Mouse (Mus musculus) neural tube, embryonic 12.5 days (tissue): Measurements from ENCODE around the gene Ppm1k. TPM values are rescaled to one million over a fixed set of nuclear protein-coding genes. Genes with fewer than 3 reads are reported as not detected.
"Not testable (repeated sequence)": the region's sequence is repeated elsewhere in the genome, so short reads cannot be mapped to it uniquely, and the experiment has no call there.

Source experiments
- ATAC-seq: fragments of 200-750 bp; cut with Nextera tagmentation; 2 replicates; pipeline ENCODE4 v1.8.0; 2017; ENCODE audit warnings: low read depth, mild to moderate bottlenecking, moderate TSS enrichment, moderate library complexity; ENCODE audit not compliant: low FRiP score
- H3K27ac ChIP-seq: fragments of 300-500 bp; sonication (generic); 2 replicates; pipeline ENCODE4 v1.5.1; 2016
- H3K27me3 ChIP-seq: fragments of 300-500 bp; sonication (generic); replicated peaks from 2 replicates; pipeline ENCODE4 v1.6.1; 2016; ENCODE audit warnings: mild to moderate bottlenecking
- H3K36me3 ChIP-seq: fragments of 300-500 bp; sonication (generic); 2 replicates; pipeline ENCODE4 v1.6.1; 2016; ENCODE audit warnings: mild to moderate bottlenecking
- H3K4me1 ChIP-seq: fragments of 300-500 bp; sonication (generic); 2 replicates; pipeline ENCODE4 v1.6.1; 2016
- H3K4me2 ChIP-seq: fragments of 300-500 bp; sonication (generic); replicated peaks from 2 replicates; pipeline ENCODE4 v1.6.1; 2016; ENCODE audit warnings: mild to moderate bottlenecking
- H3K4me3 ChIP-seq: fragments of 300-500 bp; sonication (generic); 2 replicates; pipeline ENCODE4 v1.5.1; 2016
- H3K9ac ChIP-seq: fragments of 300-500 bp; sonication (generic); 2 replicates; pipeline ENCODE4 v1.6.1; 2016; ENCODE audit warnings: mild to moderate bottlenecking
- H3K9me3 ChIP-seq: fragments of 300-500 bp; sonication (generic); 2 replicates; pipeline ENCODE4 v1.6.1; 2016; ENCODE audit warnings: mild to moderate bottlenecking
- WGBS: fragments of 180-500 bp; shearing (Covaris S2); methylation state at CpG from one replicate; pipeline ENCODE4 v1.1.7; 2016; 5-methylcytosine and 5-hydroxymethylcytosine counted together
- polyA plus RNA-seq: library from polyadenylated mRNA; unstranded; fragments of >200 nt; fragmentation: Nextera tagmentation; extraction: Ambion mirVana; gene quantifications from 2 replicates; pipeline ENCODE4 v1.2.1, GENCODE M21; 2016

Gene Ppm1k
- polyA plus RNA-seq, 1 experiment from 2014 or later: 7.1 TPM

DNA sequence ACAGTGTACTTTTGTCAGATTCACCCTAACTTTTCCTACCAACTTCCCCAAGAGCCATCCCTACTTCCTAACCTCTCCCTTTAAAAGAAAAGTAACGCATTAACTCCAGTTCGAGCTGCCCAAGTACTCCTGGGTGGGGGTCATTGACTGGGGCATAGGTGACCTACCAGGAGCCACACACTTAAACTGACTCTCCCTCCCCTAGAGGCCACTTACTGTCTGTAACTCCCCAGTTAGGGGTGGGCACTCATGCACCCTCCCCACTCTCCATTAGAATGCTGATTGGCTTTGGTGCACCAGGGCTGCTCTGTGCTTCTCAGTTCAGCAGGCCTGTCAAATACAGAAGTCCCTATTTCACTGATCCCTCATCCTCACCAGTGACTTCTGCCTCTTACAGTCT lies 8.3 kb downstream of the Ppm1k start:
- 0 out of 2 replicates have a peak, but pooled peaks cover 3% of the 10 kb centered on the region for H3K36me3 ChIP-seq
- no peaks in the 10 kb centered on the region for H3K27me3 ChIP-seq
- no peak for ATAC-seq
- H3K4me1 ChIP-seq: no peaks in the 10 kb centered on the region
- H3K9ac ChIP-seq: no peak overlapping the region
- 91% methylated on average over 2 of the region's 2 CpGs for WGBS
- H3K27ac ChIP-seq: no peak overlapping the region
- no peaks in the 10 kb centered on the region for H3K9me3 ChIP-seq
- H3K4me3 ChIP-seq: no peak overlapping the region
- H3K4me2 ChIP-seq: no peak overlapping the region

DNA sequence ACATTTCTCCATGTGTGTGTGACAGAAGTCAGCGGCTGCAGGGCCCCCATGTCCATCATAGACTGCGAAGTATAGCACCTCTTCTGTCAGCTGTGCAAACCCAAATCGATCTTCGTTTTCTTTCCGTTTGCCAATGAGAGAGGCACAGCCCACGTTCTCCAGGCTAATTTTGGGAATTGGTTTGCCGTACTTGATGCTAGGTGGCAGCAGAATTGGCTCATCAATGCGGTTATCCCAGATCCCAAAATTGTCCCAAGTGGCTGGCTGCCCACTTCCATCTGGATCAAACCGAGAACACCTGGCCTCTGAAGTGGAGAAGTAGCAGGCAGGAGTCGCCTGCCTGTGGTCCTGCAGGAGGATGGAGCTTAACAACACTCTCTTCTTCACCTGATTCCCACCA lies 10.5 kb downstream of the Ppm1k start:
- Histone ChIP-seq H3K9me3 (no peaks in the 10 kb centered on the region), H3K4me3 (no peak overlapping the region), H3K27me3 (no peaks in the 10 kb centered on the region), H3K4me2 (no peak overlapping the region), H3K4me1 (no peaks in the 10 kb centered on the region), H3K9ac (no peak overlapping the region), H3K27ac (no peak overlapping the region), H3K36me3 (0 out of 2 replicates have a peak, but pooled peaks cover 3% of the 10 kb centered on the region)
- 93% methylated on average over 10 of the region's 10 CpGs for WGBS
- no peak for ATAC-seq

DNA sequence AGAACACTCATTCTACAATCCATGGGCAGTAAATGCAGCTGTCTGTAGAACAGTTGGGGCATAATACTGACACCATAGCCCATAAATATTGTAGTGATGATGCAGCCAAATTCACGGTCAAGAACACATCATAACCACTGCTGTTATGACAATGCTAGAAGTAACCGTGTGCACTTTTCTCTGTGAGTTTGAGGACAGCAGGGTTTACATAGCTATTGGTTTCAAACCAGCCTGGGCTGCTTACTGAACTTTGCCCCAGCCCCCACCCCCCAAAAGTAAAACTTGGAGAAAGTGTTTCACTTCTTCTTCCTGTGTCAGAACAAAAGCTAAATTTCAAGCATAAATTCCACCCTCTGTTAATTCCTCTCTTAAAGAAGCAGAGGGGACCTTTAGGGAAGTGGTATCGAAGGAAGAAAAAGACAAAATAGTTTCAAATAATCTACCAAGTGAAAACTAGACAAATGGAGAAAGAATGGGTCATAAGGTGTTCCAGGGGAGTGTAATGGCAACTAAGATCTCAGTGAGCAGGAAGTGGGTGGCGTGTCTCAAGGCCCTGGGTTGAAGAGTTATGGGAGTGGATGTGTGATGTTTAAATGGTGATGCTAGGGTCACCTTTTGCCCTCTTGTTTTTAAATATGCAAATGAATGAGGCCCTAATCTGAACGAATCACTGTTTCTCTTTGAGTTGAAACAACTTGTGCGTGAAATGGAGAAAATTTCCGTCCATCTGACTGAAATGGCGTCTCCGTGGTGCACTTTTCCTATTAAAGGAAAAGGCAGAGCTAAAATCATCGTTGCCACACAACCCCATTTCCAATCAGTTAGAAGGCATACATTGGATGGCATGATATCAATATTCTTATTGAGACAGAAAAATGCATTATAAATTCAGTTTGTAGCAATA lies 14.3 kb downstream of the Ppm1k start:
- H3K4me2 ChIP-seq: no peak overlapping the region
- H3K27ac ChIP-seq: no peak overlapping the region
- H3K36me3 ChIP-seq: 0 out of 2 replicates have a peak, but pooled peaks cover 3% of the 10 kb centered on the region
- no peak for ATAC-seq
- H3K4me1 ChIP-seq: no peaks in the 10 kb centered on the region
- 86% methylated on average over 10 of the region's 10 CpGs for WGBS
- no peaks in the 10 kb centered on the region for H3K9me3 ChIP-seq
- no peaks in the 10 kb centered on the region for H3K27me3 ChIP-seq
- no peak overlapping the region for H3K9ac ChIP-seq
- H3K4me3 ChIP-seq: no peak overlapping the region

DNA sequence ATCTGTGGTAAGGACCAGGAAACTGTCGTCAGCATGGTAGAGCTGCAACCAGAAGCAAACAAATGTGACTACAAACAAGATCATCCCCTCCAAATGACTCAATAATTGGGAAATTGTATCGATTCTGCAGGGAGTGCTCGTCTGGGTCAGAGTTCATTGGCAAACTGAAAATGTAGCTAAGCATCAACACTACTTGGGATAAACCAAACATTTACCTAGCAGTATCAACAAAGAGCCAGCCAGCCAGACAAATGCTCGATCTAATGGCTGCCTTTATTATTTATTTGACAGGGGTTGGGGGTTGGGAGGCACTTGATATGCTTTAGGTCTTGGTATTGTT lies 21.3 kb downstream of the Ppm1k start:
- no peak for ATAC-seq
- no peak overlapping the region for H3K4me2 ChIP-seq
- no peak overlapping the region for H3K4me3 ChIP-seq
- no peaks in the 10 kb centered on the region for H3K27me3 ChIP-seq
- peaks cover 15% of the 10 kb centered on the region for H3K36me3 ChIP-seq
- no peaks in the 10 kb centered on the region for H3K4me1 ChIP-seq
- H3K9me3 ChIP-seq: no peaks in the 10 kb centered on the region
- 87% methylated on average over 4 of the region's 4 CpGs for WGBS
- H3K27ac ChIP-seq: no peak overlapping the region
- no peak overlapping the region for H3K9ac ChIP-seq

DNA sequence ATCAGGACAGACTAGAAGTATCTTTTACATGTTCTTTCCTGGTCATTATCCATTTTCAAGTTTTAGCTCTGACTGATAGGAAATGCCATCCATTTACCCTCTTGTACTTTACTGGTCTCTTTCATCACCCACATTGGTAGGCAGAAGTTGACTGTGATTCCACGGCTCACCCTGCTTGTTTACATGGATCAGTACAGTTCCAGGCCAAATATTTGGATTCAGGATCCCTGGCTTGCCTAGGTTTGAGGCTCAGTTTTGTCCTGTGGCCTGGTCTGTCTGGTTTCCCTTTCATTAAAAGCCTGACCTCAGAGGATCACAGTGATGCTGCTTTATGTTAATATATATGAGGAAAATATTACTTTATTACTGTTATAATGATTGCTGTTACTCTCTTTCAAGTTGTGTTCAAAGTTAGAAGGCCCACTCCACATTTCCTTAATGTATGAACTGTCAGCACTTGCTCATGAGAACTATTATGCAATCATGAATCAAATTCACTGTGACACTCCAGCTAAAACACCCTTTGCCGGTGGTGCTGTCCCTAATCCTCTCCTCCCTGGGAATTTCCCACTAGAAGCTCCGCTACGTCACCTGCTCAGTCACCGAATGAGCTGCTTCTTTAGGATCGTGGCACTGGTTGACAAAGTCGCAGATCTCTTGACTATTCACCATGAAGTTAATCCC lies 21.8 kb downstream of the Ppm1k start:
- Histone ChIP-seq H3K36me3 (peaks cover 15% of the 10 kb centered on the region), H3K4me1 (no peaks in the 10 kb centered on the region), H3K4me3 (no peak overlapping the region), H3K9me3 (no peaks in the 10 kb centered on the region), H3K4me2 (no peak overlapping the region), H3K27ac (no peak overlapping the region), H3K9ac (no peak overlapping the region), H3K27me3 (no peaks in the 10 kb centered on the region)
- WGBS: 82% methylated on average over 7 of the region's 7 CpGs
- ATAC-seq: no peak

DNA sequence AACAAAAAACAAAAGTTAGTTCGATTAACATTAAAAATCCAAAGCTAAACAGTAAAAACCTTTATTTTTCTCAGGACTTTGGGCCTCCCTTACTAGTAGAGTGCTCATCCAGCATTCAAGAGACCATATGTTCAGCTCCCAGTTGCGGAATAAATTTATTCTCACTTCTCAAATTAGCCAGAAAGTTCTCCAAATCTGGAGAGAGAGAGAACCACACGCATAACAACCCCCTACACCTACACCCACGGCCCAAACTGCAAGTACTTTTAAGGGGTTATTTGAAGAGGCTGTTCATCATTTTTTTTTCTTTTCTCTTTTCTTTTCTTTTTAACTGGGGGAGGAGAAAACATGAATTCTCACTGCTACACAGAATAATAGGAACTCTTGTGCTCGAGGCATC lies 23.4 kb downstream of the Ppm1k start:
- H3K4me1 ChIP-seq: no peaks in the 10 kb centered on the region
- H3K36me3 ChIP-seq: peaks cover 15% of the 10 kb centered on the region
- H3K9ac ChIP-seq: no peak overlapping the region
- ATAC-seq: no peak
- WGBS: 89% methylated on average over 5 of the region's 5 CpGs
- H3K4me2 ChIP-seq: no peak overlapping the region
- no peaks in the 10 kb centered on the region for H3K9me3 ChIP-seq
- no peak overlapping the region for H3K27ac ChIP-seq
- no peaks in the 10 kb centered on the region for H3K27me3 ChIP-seq
- no peak overlapping the region for H3K4me3 ChIP-seq

DNA sequence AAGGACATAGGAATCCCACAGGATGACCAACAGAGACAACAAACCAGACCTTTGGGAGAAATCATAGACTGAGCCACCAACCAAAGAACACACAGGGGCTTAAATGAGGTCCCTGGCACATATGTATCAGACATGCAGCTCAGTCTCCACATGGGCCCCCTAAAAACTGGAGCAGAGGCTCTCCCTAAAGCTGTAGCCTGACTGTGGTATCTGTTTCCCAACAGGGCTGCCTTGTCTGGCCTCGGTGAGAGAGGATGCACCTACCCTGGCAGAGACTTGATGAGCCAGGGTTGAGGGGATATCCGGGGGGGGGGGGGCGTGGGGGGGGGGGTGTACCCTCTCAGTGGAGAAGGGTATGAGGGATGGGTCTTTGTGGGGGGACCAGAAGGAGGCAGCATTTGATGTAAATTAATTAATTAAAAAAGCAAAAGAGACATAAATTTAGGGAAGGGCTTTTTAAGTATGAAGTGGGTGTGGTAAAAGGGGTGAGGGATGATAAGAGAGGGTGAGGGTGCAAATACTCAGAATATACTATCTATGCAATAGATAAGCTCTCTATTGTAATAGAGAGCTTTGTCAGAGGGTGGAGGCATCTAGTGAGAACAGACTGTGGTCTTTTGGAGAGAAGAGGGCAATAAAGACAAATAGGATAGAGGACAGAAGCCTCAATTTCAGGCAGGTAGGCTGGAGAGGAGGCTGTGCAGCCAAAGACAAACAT lies 31.4 kb downstream of the Ppm1k start:
- 71% methylated on average over 3 of the region's 3 CpGs for WGBS
- Histone ChIP-seq H3K9me3 (no peaks in the 10 kb centered on the region), H3K9ac (no peak overlapping the region), H3K4me2 (no peak overlapping the region), H3K27ac (no peak overlapping the region), H3K27me3 (no peaks in the 10 kb centered on the region), H3K36me3 (no peaks in the 10 kb centered on the region), H3K4me3 (no peak overlapping the region), H3K4me1 (no peaks in the 10 kb centered on the region)
- no peak for ATAC-seq

DNA sequence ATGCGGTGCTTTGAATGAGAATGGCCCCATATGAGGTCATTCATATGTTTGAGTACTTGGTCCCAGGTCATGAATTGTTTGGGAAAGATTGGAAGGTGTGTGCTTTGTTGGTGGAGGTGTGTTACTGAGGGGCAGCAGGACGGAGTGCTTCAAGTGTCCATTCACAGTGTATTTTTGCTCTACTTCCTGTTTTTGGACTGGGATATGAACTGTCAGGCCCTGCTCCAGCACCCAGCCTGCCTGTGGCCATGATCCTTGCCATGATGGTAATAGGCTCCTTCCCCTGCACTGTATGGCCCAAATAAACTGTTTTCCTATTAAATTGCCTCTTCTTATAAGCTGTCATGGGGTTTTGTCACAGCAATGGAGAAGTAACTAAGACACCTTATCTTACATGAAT lies 36.1 kb downstream of the Ppm1k start:
- H3K9me3 ChIP-seq: no peaks in the 10 kb centered on the region

DNA sequence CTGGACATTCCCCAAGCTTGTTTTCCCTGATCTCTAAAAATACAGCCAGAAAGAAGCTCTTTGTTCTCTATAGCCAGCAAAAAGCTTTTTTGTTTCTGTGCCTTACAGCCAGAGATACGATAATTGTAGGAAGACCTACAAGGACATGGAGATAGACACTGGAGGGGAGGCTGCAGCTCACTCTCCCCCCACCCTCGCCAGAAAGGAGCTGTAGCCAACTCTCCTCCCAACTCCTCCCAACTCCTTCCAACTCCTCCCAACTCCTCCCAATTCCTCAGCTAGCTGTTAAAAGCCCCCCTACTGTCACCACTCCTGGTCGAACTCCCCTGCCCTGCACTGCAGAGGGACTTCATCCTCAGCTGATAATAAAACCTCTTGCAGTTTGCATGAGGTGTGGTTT lies 67.1 kb downstream of the Ppm1k start:
- not testable (repeated sequence) for ATAC-seq, H3K27me3 ChIP-seq, H3K36me3 ChIP-seq, H3K9me3 ChIP-seq, H3K9ac ChIP-seq, H3K4me3 ChIP-seq, H3K27ac ChIP-seq, H3K4me1 ChIP-seq, H3K4me2 ChIP-seq
- WGBS: 30% methylated on average over 3 of the region's 3 CpGs

More for the DNA sequence above, 36.1 kb downstream of the Ppm1k start:
- ATAC-seq: no peak
- no peaks in the 10 kb centered on the region for H3K4me1 ChIP-seq
- 91% methylated on average over 2 of the region's 2 CpGs for WGBS
- no peak overlapping the region for H3K9ac ChIP-seq
- no peak overlapping the region for H3K4me3 ChIP-seq
- no peak overlapping the region for H3K4me2 ChIP-seq
- H3K27me3 ChIP-seq: no peaks in the 10 kb centered on the region
- no peak overlapping the region for H3K27ac ChIP-seq
- H3K36me3 ChIP-seq: no peaks in the 10 kb centered on the region

Other genes with a start within 250 kb of the Ppm1k start
- not detected in 2 replicates for gene Vmn1r16, start 206.0 kb downstream of the Ppm1k start, polyA plus RNA-seq
- not detected in 2 replicates for gene Vmn1r17, start 171.7 kb downstream of the Ppm1k start, polyA plus RNA-seq
- not detected in 2 replicates for gene Vmn1r18, start 139.7 kb downstream of the Ppm1k start, polyA plus RNA-seq
- gene Vmn1r19, start 131.7 kb downstream of the Ppm1k start, polyA plus RNA-seq: not detected in 2 replicates
- not detected in 2 replicates for gene Vmn1r20, start 106.5 kb downstream of the Ppm1k start, polyA plus RNA-seq
- 1.6 and 1.9 TPM in 2 replicates for gene Herc6, start 45.5 kb upstream of the Ppm1k start, polyA plus RNA-seq
- gene Pyurf, start 156.6 kb upstream of the Ppm1k start, polyA plus RNA-seq: 16.4 and 17.2 TPM in 2 replicates
- gene Lancl2, start 167.1 kb upstream of the Ppm1k start, polyA plus RNA-seq: 49.3 and 55.9 TPM in 2 replicates